Mouse (Mus musculus) B cell, adult 2 months (primary cell): ENCODE measurements around the gene Slc22a17.
A peak's percentile ranks its signal among the peaks of the same experiment; 100 is the strongest.

ENCODE experiments used
- DNase-seq, 2 experiments: peaks; one replicate each; pipeline ENCODE4 v3.0.0; 2022

The Slc22a17 gene

GRCm38 (mm10) chr14:54938431-54939219 is 25.7 kb upstream of the Slc22a17 start:
- no peak for DNase-seq

GRCm38 (mm10) chr14:54937361-54938182 is 24.6 kb upstream of the Slc22a17 start:
- DNase-seq: no peak

- no peak for DNase-seq
Observed at GRCm38 (mm10) chr14:54936831-54937160, 23.9 kb upstream of the Slc22a17 start.

GRCm38 (mm10) chr14:54935904-54936830 is 23.2 kb upstream of the Slc22a17 start, which contains the start of gene Cmtm5:
Gene Cmtm5 (plus strand): TSS chr14:54936261.
- no peak for DNase-seq

- DNase-seq: no peak
Observed at GRCm38 (mm10) chr14:54932645-54933150, 19.8 kb upstream of the Slc22a17 start, which contains the start of gene Il25. Gene Il25 (plus strand): TSS chr14:54932695.

GRCm38 (mm10) chr14:54930431-54930830 is 17.5 kb upstream of the Slc22a17 start:
- no peak for DNase-seq

GRCm38 (mm10) chr14:54929801-54930200 is 16.9 kb upstream of the Slc22a17 start:
- no peak for DNase-seq

- DNase-seq: no peak
Observed at GRCm38 (mm10) chr14:54927296-54927695, 14.4 kb upstream of the Slc22a17 start.

GRCm38 (mm10) chr14:54926401-54927158 is 13.6 kb upstream of the Slc22a17 start:
- DNase-seq: no peak

- no peak for DNase-seq
Observed at GRCm38 (mm10) chr14:54925349-54926342, 12.7 kb upstream of the Slc22a17 start, which contains the start of gene Efs. Gene Efs (minus strand): TSS chr14:54926126.

GRCm38 (mm10) chr14:54924641-54925348 is 11.9 kb upstream of the Slc22a17 start:
- no peak for DNase-seq

- no peak for DNase-seq
Observed at GRCm38 (mm10) chr14:54920076-54920685, 7.2 kb upstream of the Slc22a17 start.

GRCm38 (mm10) chr14:54913343-54913742 is 411 bp upstream of the Slc22a17 start:
- no peak for DNase-seq

GRCm38 (mm10) chr14:54912109-54912850 is 652 bp downstream of the Slc22a17 start:
- DNase-seq: no peak

GRCm38 (mm10) chr14:54908682-54909081 is 4.2 kb downstream of the Slc22a17 start:
- no peak for DNase-seq

- DNase-seq: no peak
Observed at GRCm38 (mm10) chr14:54903641-54904040, 9.3 kb downstream of the Slc22a17 start.

GRCm38 (mm10) chr14:54900383-54900782 is 12.5 kb downstream of the Slc22a17 start:
- peak; percentile 67 to 72 for DNase-seq

GRCm38 (mm10) chr14:54897445-54897844 is 15.5 kb downstream of the Slc22a17 start:
- DNase-seq: no peak
